Mouse (Mus musculus): ENCODE data around the gene Zmym5.
A peak's percentile ranks its signal among the peaks of the same experiment; 100 is the strongest.
"Not testable (repeated sequence)": the region's sequence is repeated elsewhere in the genome, so short reads cannot be mapped to it uniquely, and the experiment has no call there.

Zmym5 gene

DNA sequence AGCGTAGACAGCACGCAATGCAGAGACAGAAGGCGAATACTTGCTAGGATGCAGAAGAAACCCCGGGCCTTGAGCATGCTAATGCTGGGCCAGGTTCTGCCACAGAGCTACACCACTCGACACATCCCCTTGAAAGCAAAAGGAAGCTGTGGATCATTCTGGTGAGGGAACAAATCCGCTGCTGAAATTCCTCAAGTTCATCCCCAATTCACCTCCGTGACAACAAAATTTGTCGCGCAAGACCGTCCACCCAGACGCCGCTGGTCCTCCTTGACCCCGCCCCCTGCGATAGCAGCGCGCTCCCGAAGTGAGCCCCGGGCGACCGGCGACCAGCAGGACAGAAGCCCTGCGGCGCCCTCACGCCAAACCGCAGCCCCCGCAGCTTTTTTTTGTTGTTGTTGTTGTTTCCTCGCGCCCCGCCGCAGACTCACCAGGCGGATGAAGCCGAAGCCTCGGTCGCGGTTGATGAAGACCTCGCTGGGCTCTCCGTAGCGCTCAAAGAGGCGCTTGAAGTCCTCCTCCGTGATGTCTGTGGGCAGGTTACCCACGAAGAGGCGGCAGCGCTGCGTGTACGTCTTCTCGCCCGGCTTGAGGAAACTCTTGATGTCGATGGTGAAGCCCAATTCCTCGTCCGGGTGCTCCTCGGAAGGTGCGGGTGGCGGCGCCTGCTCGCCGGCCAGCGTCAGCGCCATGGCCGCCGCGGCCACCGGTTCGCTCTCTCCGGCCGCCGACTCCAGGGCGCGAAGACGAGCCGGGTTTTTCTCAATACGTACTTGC lies 34.0 kb downstream of the Zmym5 start:
- DNase-seq (ENCODE audit: low read depth, low spot score) = peak; percentile 13

DNA sequence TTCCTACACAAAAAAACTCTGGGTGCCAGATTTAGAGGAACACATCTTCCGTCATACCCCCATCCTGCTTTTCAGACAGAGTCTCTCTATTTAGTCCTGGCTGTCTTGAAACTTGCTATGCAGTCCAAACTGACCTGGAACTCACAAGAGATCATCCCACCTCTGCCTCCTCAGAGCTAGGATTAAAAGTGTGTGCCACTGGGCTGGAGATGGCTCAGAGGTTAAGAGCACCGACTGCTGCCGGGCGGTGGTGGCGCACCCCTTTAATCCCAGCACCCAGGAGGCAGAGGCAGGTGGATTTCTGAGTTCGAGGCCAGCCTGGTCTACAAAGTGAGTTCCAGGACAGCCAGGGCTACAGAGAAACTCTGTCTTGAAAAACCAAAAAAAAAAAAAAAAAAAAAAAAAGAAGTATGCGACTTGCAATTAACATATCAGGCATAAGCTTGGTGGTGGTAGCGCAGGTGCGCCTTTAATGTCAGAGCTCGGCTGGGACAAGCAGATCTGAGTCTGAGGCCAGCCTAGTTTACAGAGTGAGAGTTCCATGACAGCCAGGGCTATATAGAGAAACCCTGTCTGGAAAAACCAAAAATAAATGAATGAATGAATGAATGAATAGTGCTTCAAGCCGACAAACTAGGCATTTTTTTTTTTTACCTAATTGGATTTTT lies 34.8 kb downstream of the Zmym5 start:
- peak; percentile 11 for DNase-seq (ENCODE audit: low read depth, low spot score)

DNA sequence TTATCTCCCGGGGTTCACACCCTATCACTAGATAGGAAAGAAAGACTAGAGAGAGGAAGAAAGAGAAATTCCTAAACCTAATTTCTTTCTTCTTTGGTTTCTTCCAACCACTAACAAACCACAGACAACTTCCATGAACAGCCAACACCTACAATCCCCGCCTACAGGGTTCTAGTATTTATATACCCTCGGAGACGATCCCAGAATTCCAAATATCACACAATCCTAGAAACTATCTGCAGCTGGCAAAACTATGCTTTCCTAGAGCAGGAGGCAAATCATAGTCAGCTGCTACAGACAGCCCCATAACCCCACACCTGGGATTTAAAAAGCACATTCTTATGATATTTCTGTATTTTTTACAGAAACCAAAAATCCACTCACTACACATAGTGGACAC lies 36.1 kb downstream of the Zmym5 start:
- no peak for DNase-seq (ENCODE audit: low read depth, low spot score)

GRCm38 (mm10) chr14:56766438-56766837 lies 45.1 kb downstream of the Zmym5 start:
- not testable (repeated sequence) for DNase-seq (ENCODE audit: low read depth, low spot score)

- DNase-seq (ENCODE audit: low read depth, low spot score) = not testable (repeated sequence)
These were observed 46.4 kb downstream of the Zmym5 start for GRCm38 (mm10) chr14:56765117-56765516.

GRCm38 (mm10) chr14:56751282-56751681 lies 60.2 kb downstream of the Zmym5 start:
- no peak for DNase-seq (ENCODE audit: low read depth, low spot score)

All from retina, adult 2 months (tissue).